Mouse (Mus musculus) ovary, postnatal 14 days (tissue): ENCODE measurements around the gene Gon7.
A peak's percentile ranks its signal among the peaks of the same experiment; 100 is the strongest.

Experiments
- DNase-seq: peaks from one replicate; pipeline ENCODE4 v3.0.0; 2022; ENCODE audit warnings: low spot score

The Gon7 gene

GRCm38 (mm10) chr12:102757689-102758402, at the start of gene Gon7, which contains the start of the genes Gm28051 and Ubr7:
TSS of gene Gon7 (minus strand) at chr12:102757803.
TSS of gene Gm28051 (minus strand) at chr12:102757765.
TSS of gene Ubr7 (plus strand) at chr12:102757967.
- DNase-seq, result peak; percentile 89

DNA sequence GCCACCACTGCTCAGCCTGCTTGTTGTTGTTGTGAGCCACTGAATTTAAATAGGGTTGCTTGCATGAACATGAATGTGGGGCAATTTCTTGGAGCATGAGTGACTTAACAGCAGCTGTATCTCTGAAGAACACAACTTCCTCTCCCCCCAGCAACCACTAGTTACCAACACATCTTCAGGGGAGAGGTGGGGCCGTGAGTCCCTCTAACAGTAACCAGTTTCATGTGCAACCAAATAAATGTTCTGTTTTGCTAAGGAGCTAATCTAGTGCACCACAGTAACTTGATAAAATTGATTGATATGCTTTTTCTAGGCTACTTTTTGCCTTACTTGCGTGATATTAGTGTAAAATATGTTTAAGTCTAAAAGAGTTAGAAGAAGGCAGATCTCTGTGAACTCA, 41.9 kb upstream of the Gon7 start:
- no peak for DNase-seq

GRCm38 (mm10) chr12:102787927-102788326, 30.3 kb upstream of the Gon7 start:
- no peak for DNase-seq

DNA sequence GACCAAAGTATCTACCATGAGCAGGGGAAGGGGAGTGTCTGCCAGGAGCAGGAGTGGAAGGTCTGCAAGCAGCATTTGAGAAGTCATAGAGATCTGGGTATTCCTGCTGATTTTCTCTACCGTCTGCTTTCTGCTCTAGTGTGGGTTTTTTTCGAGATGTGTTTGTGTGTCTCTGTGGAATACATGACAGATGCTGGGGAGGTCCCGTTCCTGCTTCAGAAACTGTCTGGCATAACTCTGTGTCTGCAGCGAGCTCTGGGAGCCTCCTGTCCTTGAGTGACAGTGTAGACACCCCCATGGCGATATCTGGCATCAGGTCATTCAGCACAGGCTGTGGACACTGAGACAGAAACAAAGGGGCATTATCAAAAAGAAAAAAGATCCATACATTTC, 28.0 kb upstream of the Gon7 start:
- DNase-seq, result no peak

- DNase-seq, result no peak
Measured at GRCm38 (mm10) chr12:102784899-102785592, 27.4 kb upstream of the Gon7 start.

GRCm38 (mm10) chr12:102782841-102783240, 25.2 kb upstream of the Gon7 start:
- DNase-seq, result no peak

GRCm38 (mm10) chr12:102779452-102779851, 21.8 kb upstream of the Gon7 start:
- DNase-seq, result no peak

- no peak for DNase-seq
Measured at GRCm38 (mm10) chr12:102778151-102778550, 20.5 kb upstream of the Gon7 start.

DNA sequence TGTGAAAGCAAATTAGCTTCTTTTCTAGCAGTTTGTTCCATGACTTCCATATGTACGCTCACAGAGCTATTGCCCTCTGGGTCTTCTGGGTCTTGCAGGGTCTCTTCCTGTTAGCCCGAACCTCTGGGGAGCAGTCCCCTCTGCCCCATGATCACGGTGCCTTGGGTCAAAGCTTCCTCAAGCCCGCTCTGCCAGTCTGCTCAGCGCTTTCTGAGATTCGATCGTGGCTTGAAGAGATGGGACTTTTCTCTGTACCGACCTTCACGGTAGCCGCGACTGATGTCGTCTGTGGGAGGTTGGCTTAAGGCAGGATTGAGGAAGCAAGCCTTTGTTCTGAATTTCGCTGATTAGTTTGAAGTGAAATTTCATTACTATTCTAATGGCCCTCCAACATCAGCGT, 18.4 kb upstream of the Gon7 start:
- no peak for DNase-seq

GRCm38 (mm10) chr12:102772676-102773075, 15.1 kb upstream of the Gon7 start:
- DNase-seq, result no peak

DNA sequence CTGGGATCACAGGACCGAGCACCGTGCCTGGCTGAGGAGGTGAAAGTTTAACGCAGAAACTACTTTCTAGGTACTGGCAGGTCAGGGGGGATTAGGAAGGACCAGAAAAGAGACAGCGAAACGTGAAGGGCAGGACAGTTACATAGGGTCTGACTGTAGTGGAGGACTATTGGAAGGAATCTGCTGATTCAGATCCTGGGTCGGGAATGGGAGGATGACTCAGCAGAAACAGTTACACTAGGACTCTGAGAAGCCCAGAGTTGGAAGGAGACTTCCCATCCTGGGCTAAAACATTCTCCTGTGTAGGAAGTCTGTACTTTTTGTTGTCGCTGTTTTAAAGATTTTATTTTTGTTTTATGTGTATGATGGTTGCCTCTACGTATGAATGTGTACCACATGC, 14.0 kb upstream of the Gon7 start:
- DNase-seq, result no peak

DNA sequence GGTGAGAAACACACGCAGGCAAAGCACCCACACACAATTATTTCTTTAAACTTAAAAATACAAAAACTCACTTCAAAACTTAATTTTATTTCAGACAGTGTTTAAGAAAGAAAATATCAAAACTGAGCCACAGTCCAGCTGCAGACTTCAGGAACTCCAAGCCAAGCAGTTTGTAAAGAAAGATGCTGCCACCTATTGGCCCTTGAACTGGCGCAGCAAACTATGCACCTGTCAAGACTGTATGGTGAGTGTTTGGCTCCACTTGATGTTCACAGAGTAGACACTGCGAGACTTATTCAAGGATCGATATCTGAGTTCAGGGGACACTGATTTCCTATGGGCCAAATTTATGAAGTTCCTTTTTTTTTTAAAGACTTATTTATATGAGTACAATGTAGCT, 11.4 kb upstream of the Gon7 start:
- no peak for DNase-seq

DNA sequence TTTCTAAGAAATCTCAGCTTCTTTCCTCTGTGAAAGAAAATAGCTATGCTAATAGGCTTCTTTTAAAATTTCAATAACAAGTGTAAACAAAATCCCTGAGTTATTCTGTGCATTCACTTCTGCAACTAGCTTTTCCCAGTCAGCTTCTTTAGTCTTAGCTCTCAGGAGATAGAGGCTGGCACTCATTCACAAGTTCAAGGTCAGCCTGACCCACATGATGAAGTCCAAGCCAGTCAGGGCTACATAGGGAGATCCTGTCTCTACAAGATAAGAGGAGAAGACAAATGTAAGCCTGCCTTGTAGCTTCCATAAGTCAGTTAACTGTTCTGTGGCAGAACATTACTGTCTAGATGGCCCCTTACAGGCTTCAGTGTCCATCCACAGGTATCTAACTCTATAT, 6.1 kb upstream of the Gon7 start:
- DNase-seq, result no peak

- DNase-seq, result no peak
Measured at GRCm38 (mm10) chr12:102761668-102762067, 4.1 kb upstream of the Gon7 start.

DNA sequence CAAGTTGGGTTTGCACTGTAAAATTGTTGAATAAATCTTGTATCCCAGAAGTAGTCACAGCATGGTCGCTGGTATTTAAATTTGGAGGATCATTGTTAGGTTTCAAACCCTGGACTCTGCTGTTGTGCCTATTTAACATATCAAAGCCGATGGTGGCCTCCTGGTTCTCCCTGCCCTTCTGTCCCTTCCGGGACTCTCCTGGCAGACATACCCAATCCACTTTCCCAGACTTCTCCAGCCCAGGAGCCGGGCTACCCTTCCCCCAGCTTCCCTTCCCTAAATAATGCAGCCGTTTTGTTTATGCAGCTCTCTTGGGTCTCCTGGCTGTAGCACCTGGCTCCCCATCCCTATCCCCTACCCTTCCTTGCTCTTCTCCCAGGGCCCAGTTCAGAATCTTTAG, 1.3 kb upstream of the Gon7 start:
- DNase-seq, result no peak

- no peak for DNase-seq
Measured at GRCm38 (mm10) chr12:102758403-102758756, 777 bp upstream of the Gon7 start, which contains the start of gene Gm20604. TSS of gene Gm20604 (minus strand) at chr12:102758672.

GRCm38 (mm10) chr12:102757055-102757688, 431 bp downstream of the Gon7 start:
- DNase-seq, result no peak

- DNase-seq, result no peak
Measured at GRCm38 (mm10) chr12:102756304-102756703, 1.3 kb downstream of the Gon7 start.

- DNase-seq, result no peak
Measured at GRCm38 (mm10) chr12:102748256-102748655, 9.3 kb downstream of the Gon7 start.

DNA sequence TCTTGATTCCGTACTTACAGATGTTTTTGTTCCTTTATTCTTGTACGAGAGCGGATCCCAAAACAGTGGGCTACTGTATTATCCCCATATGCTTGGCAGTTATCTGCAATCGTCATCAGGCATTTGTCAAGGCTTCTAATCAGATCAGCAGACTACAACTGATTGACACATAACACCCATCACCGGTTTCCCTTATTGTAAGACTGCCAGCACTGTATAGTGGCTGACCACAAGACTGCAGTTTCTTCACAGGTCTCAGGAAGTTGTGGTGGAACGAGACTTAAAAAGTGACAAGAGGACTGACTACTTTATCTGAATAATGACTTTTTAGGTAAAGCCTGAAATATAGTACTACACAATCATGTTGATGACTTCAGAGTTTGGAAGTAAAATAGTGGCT, 12.8 kb downstream of the Gon7 start:
- DNase-seq, result no peak

GRCm38 (mm10) chr12:102743589-102744574, 13.7 kb downstream of the Gon7 start, which contains the start of the genes Moap1 and Tmem251:
TSS of gene Moap1 (minus strand) at chr12:102743661.
TSS of gene Tmem251 (plus strand) at chr12:102743762.
- peak; percentile 80 for DNase-seq
